Mouse (Mus musculus) MN1 (cell line): ENCODE data around the gene Cenpb.

Source experiments
- DNase-seq: peaks from one replicate; pipeline ENCODE4 v3.0.0-alpha.2; 2016; ENCODE audit warnings: low spot score

Cenpb gene

GRCm38 (mm10) chr2:131196606-131197316 lies 16.9 kb upstream of the Cenpb start:
- DNase-seq: no peak

GRCm38 (mm10) chr2:131191005-131191390 lies 11.1 kb upstream of the Cenpb start:
- no peak for DNase-seq

GRCm38 (mm10) chr2:131190344-131191004 lies 10.6 kb upstream of the Cenpb start:
- DNase-seq: peak; percentile 49

GRCm38 (mm10) chr2:131189521-131190309 lies 9.8 kb upstream of the Cenpb start:
- DNase-seq: no peak

- no peak for DNase-seq
Measured at GRCm38 (mm10) chr2:131188311-131188710, 8.4 kb upstream of the Cenpb start.

GRCm38 (mm10) chr2:131187602-131187922 lies 7.7 kb upstream of the Cenpb start:
- DNase-seq: no peak

- DNase-seq: peak; percentile 88
Measured at GRCm38 (mm10) chr2:131186771-131187601, 7.1 kb upstream of the Cenpb start, which contains the start of the genes Cdc25b and Spef1. Cdc25b (plus strand) TSS chr2:131186949. Spef1 (minus strand) TSS chr2:131187282.

- DNase-seq: no peak
Measured at GRCm38 (mm10) chr2:131186343-131186742, 6.5 kb upstream of the Cenpb start.

- DNase-seq: peak; percentile 79
Measured at GRCm38 (mm10) chr2:131179246-131179886, 501 bp downstream of the Cenpb start.

GRCm38 (mm10) chr2:131178828-131179245 lies 1.0 kb downstream of the Cenpb start:
- DNase-seq: no peak

- DNase-seq: no peak
Measured at GRCm38 (mm10) chr2:131177932-131178331, 1.9 kb downstream of the Cenpb start.

- DNase-seq: no peak
Measured at GRCm38 (mm10) chr2:131176491-131176890, 3.4 kb downstream of the Cenpb start.

- DNase-seq: no peak
Measured at GRCm38 (mm10) chr2:131175945-131176309, 3.9 kb downstream of the Cenpb start.

- no peak for DNase-seq
Measured at GRCm38 (mm10) chr2:131175286-131175944, 4.5 kb downstream of the Cenpb start.

GRCm38 (mm10) chr2:131174700-131175099 lies 5.2 kb downstream of the Cenpb start:
- DNase-seq: peak; percentile 81

- DNase-seq: no peak
Measured at GRCm38 (mm10) chr2:131172322-131172721, 7.5 kb downstream of the Cenpb start.

GRCm38 (mm10) chr2:131171401-131172104 lies 8.3 kb downstream of the Cenpb start:
- no peak for DNase-seq

- DNase-seq: no peak
Measured at GRCm38 (mm10) chr2:131170936-131171335, 8.9 kb downstream of the Cenpb start.

- no peak for DNase-seq
Measured at GRCm38 (mm10) chr2:131168914-131169313, 11.0 kb downstream of the Cenpb start.

- DNase-seq: no peak
Measured at GRCm38 (mm10) chr2:131167984-131168383, 11.9 kb downstream of the Cenpb start.
